Mouse (Mus musculus): ENCODE measurements at regions not wholly inside any gene's neighbourhood (a gene's known extent, or its start where the extent isn't known, plus 50 kb on each side); places are given as distances from the start of the nearest gene placed in this dataset.

GRCm38 (mm10) chr10:24444572-24444971 is 150.7 kb upstream of the Ccn2 start:
- dilution Hi-C loops (cut with MboI; ENCODE audit: extremely low pct_ligation_motif_present, extremely low pct_unique_long_range_greater_than_20kb, low sequenced_read_pairs) (no loop called here), in situ Hi-C loops (cut with MboI; ENCODE audit: low pct_ligation_motif_present, low pct_unique_long_range_greater_than_20kb, low sequenced_read_pairs) (no loop called here)
- no peak for DNase-seq (ENCODE audit: extremely low read depth)
- H3K4me2 ChIP-seq (ENCODE audit: insufficient read depth, low read depth, poor library complexity, severe bottlenecking): no peak overlapping the region
- no peaks in the 10 kb centered on the region for H3K27me3 ChIP-seq (replicated peaks)
- H3K9ac ChIP-seq (ENCODE audit: insufficient read depth, low read depth): no peak overlapping the region
- no peaks in the 10 kb centered on the region for H3K9me3 ChIP-seq (replicated peaks; ENCODE audit: low read length)
- H3K36me3 ChIP-seq (replicated peaks in 1 of 2; ENCODE audit: control insufficient read depth in 1 of 2, insufficient read depth in 1 of 2, low read length in 1 of 2): no peaks in the 10 kb centered on the region
- no peak overlapping the region for H3K4me3 ChIP-seq (replicated peaks in 1 of 3; ENCODE audit: low read depth in 2 of 3, low read length in 2 of 3, poor library complexity in 1 of 3)
- no peaks in the 10 kb centered on the region for H3K4me1 ChIP-seq (ENCODE audit: control insufficient read depth in 1 of 2, insufficient read depth in 2 of 2)
- H3K79me2 ChIP-seq (replicated peaks; ENCODE audit: control insufficient read depth, extremely low read depth, insufficient read depth, poor library complexity, severe bottlenecking): no peaks in the 10 kb centered on the region
- no peak for TF ChIP-seq BHLHE40 (IDR thresholded peaks at IDR 0.05; ENCODE audit: low read depth, low read length)
- no peak for TF ChIP-seq CHD2 (IDR thresholded peaks at IDR 0.05; ENCODE audit: low read length)
- H3K27ac ChIP-seq (ENCODE audit: insufficient read depth, low read depth): no peak overlapping the region

DNA sequence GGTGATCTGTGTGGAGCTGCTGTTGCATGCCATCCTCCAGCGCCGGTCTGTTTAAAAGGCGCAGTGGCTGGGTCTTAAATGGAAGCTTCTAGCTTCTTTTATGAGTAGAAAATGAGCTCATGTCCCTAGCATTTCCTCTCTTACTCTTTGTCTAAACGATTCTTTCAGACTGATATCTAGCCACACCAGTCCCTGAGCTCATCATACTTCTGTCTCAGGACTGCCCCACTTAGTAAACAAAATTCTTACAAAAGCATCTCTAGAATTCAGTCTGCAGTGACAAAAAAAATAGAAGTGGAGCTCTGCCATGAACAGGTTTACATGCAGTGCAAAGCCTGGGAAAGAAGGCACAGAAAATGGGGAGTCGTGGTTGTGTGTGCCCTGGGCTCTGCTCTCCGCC is 150.2 kb upstream of the Ccn2 start:
- Histone ChIP-seq H3K36me3 (replicated peaks in 1 of 2; ENCODE audit: control insufficient read depth in 1 of 2, insufficient read depth in 1 of 2, low read length in 1 of 2) (no peaks in the 10 kb centered on the region), H3K27me3 (replicated peaks) (no peaks in the 10 kb centered on the region), H3K9me3 (replicated peaks; ENCODE audit: low read length) (no peaks in the 10 kb centered on the region), H3K9ac (ENCODE audit: insufficient read depth, low read depth) (no peak overlapping the region), H3K79me2 (replicated peaks; ENCODE audit: control insufficient read depth, extremely low read depth, insufficient read depth, poor library complexity, severe bottlenecking) (no peaks in the 10 kb centered on the region), H3K4me2 (ENCODE audit: insufficient read depth, low read depth, poor library complexity, severe bottlenecking) (no peak overlapping the region), H3K27ac (ENCODE audit: insufficient read depth, low read depth) (no peak overlapping the region), H3K4me3 (replicated peaks in 1 of 3; ENCODE audit: low read depth in 2 of 3, low read length in 2 of 3, poor library complexity in 1 of 3) (no peak overlapping the region), H3K4me1 (ENCODE audit: control insufficient read depth in 1 of 2, insufficient read depth in 2 of 2) (no peaks in the 10 kb centered on the region)
- dilution Hi-C loops (cut with MboI; ENCODE audit: extremely low pct_ligation_motif_present, extremely low pct_unique_long_range_greater_than_20kb, low sequenced_read_pairs): no loop called here
- no peak for DNase-seq (ENCODE audit: extremely low read depth)
- in situ Hi-C loops (cut with MboI; ENCODE audit: low pct_ligation_motif_present, low pct_unique_long_range_greater_than_20kb, low sequenced_read_pairs): no loop called here
- TF ChIP-seq E2F4 (IDR thresholded peaks at IDR 0.05; ENCODE audit: insufficient replicate concordance, low read depth, low read length): no peak
- TF ChIP-seq JUND (conservative IDR thresholded peaks at IDR 0.05; ENCODE audit: low read depth, low read length): no peak
- no peak for TF ChIP-seq UBTF (IDR thresholded peaks at IDR 0.05; ENCODE audit: low read depth, low read length)
- no peak for TF ChIP-seq SMC3 (IDR thresholded peaks at IDR 0.05; ENCODE audit: low read depth, low read length)
- TF ChIP-seq NRF1 (IDR thresholded peaks at IDR 0.05; ENCODE audit: low read depth, low read length): no peak
- TF ChIP-seq GABPA (IDR thresholded peaks at IDR 0.05; ENCODE audit: insufficient replicate concordance, low read depth, low read length): no peak
- TF ChIP-seq CTCF (conservative IDR thresholded peaks at IDR 0.05 in 1 of 2, IDR thresholded peaks at IDR 0.05 in 1 of 2; ENCODE audit: low read depth in 2 of 2, low read length in 2 of 2): no peak
- TF ChIP-seq RAD21 (IDR thresholded peaks at IDR 0.05; ENCODE audit: low read depth, low read length): no peak
- TF ChIP-seq IRF4 (IDR thresholded peaks at IDR 0.05; ENCODE audit: low read depth, low read length): no peak
- no peak for TF ChIP-seq MAX (IDR thresholded peaks at IDR 0.05; ENCODE audit: low read length)

DNA sequence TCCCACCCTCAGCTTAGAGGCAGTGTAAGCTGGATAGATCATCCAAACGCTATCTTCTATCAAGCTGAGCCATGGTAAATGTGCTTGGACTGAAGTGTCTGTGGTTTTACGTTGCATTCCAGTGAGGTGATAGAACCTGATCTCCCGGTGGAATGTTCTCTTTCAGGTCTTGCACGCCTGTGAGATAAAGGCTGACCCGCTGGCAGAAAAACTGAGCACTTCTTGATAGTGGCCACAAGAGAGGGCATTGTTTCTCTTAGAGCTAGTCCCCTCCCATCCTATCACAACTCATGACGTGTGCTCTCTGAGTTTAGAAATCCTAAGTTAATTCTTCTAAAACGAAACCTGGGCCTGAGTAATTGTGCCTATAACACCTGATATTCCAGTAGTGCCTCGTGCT is 149.1 kb upstream of the Ccn2 start:
- no peaks in the 10 kb centered on the region for H3K4me1 ChIP-seq (ENCODE audit: control insufficient read depth in 1 of 2, insufficient read depth in 2 of 2)
- no peak overlapping the region for H3K4me3 ChIP-seq (replicated peaks in 1 of 3; ENCODE audit: low read depth in 2 of 3, low read length in 2 of 3, poor library complexity in 1 of 3)
- H3K9me3 ChIP-seq (replicated peaks; ENCODE audit: low read length): no peaks in the 10 kb centered on the region
- H3K4me2 ChIP-seq (ENCODE audit: insufficient read depth, low read depth, poor library complexity, severe bottlenecking): no peak overlapping the region
- no peak overlapping the region for H3K27ac ChIP-seq (ENCODE audit: insufficient read depth, low read depth)
- in situ Hi-C loops (cut with MboI; ENCODE audit: low pct_ligation_motif_present, low pct_unique_long_range_greater_than_20kb, low sequenced_read_pairs): no loop called here
- no peaks in the 10 kb centered on the region for H3K36me3 ChIP-seq (replicated peaks in 1 of 2; ENCODE audit: control insufficient read depth in 1 of 2, insufficient read depth in 1 of 2, low read length in 1 of 2)
- no peaks in the 10 kb centered on the region for H3K79me2 ChIP-seq (replicated peaks; ENCODE audit: control insufficient read depth, extremely low read depth, insufficient read depth, poor library complexity, severe bottlenecking)
- TF ChIP-seq MXI1 (IDR thresholded peaks at IDR 0.05; ENCODE audit: low read depth, low read length) (no peak), EP300 (IDR thresholded peaks at IDR 0.05; ENCODE audit: low read length) (no peak), CHD1 (IDR thresholded peaks at IDR 0.05; ENCODE audit: low read depth, low read length) (no peak), ZC3H11A (IDR thresholded peaks at IDR 0.05; ENCODE audit: low read depth, low read length) (no peak), NRF1 (IDR thresholded peaks at IDR 0.05; ENCODE audit: low read depth, low read length) (no peak), MAX (IDR thresholded peaks at IDR 0.05; ENCODE audit: low read length) (no peak), KAT2A (IDR thresholded peaks at IDR 0.05; ENCODE audit: insufficient replicate concordance, low read length) (no peak), PAX5 (IDR thresholded peaks at IDR 0.05; ENCODE audit: low read length) (no peak), CHD2 (IDR thresholded peaks at IDR 0.05; ENCODE audit: low read length) (no peak), JUND (conservative IDR thresholded peaks at IDR 0.05; ENCODE audit: low read depth, low read length) (no peak), RAD21 (IDR thresholded peaks at IDR 0.05; ENCODE audit: low read depth, low read length) (no peak)
- H3K9ac ChIP-seq (ENCODE audit: insufficient read depth, low read depth): no peak overlapping the region
- no peaks in the 10 kb centered on the region for H3K27me3 ChIP-seq (replicated peaks)
- DNase-seq (ENCODE audit: extremely low read depth): no peak
- dilution Hi-C loops (cut with MboI; ENCODE audit: extremely low pct_ligation_motif_present, extremely low pct_unique_long_range_greater_than_20kb, low sequenced_read_pairs): no loop called here

Data from CH12.LX (cell line).